Mouse (Mus musculus): ENCODE data around the gene Cxcl1.

GRCm38 (mm10) chr5:90902380-90903260 lies 11.6 kb downstream of the Cxcl1 start:
- TF ChIP-seq POLR2A (IDR thresholded peaks at IDR 0.05; ENCODE audit: borderline replicate concordance, low read depth, low read length) (no peak), CTCF (IDR thresholded peaks at IDR 0.05; ENCODE audit: low read depth, low read length) (no peak)
